Mouse (Mus musculus) heart, embryonic 10.5 days (tissue): ENCODE results near the gene Med13l. TPM values are rescaled to one million over a fixed set of nuclear protein-coding genes. Genes with fewer than 3 reads are reported as not detected.

Source experiments
- DNase-seq: peaks from one replicate; pipeline ENCODE4 v3.0.0-alpha.2; 2017; ENCODE audit warnings: low spot score
- H3K27ac ChIP-seq: fragments of 300-500 bp; sonication (generic); 2 replicates; pipeline ENCODE4 v1.5.1; 2016; ENCODE audit warnings: mild to moderate bottlenecking
- H3K27me3 ChIP-seq: fragments of 300-500 bp; sonication (generic); 2 replicates; pipeline ENCODE4 v1.6.1; 2016; ENCODE audit warnings: mild to moderate bottlenecking; ENCODE audit not compliant: poor library complexity, insufficient read depth, severe bottlenecking
- H3K36me3 ChIP-seq: fragments of 300-500 bp; sonication (generic); 2 replicates; pipeline ENCODE4 v1.6.1; 2016; ENCODE audit warnings: mild to moderate bottlenecking, moderate library complexity
- H3K4me1 ChIP-seq: fragments of 300-500 bp; sonication (generic); 2 replicates; pipeline ENCODE4 v1.6.1; 2016; ENCODE audit warnings: mild to moderate bottlenecking
- H3K4me3 ChIP-seq: fragments of 300-500 bp; sonication (generic); 2 replicates; pipeline ENCODE4 v1.5.1; 2016; ENCODE audit warnings: mild to moderate bottlenecking, moderate library complexity
- H3K9me3 ChIP-seq: fragments of 300-500 bp; sonication (generic); 2 replicates; pipeline ENCODE4 v1.6.1; 2016; ENCODE audit warnings: mild to moderate bottlenecking, moderate library complexity
- WGBS: fragments of 180-500 bp; shearing (Covaris S2); methylation state at CpG from one replicate; pipeline ENCODE4 v1.1.7; 2016; 5-methylcytosine and 5-hydroxymethylcytosine counted together
- polyA plus RNA-seq: library from polyadenylated mRNA; unstranded; fragments of >200 nt; fragmentation: Nextera tagmentation; extraction: Ambion mirVana; gene quantifications from 2 replicates; pipeline ENCODE4 v1.2.1, GENCODE M21; 2016

The Med13l gene
- polyA plus RNA-seq, 1 experiment from 2014 or later, result 10.0 TPM

- H3K36me3 ChIP-seq, result peaks cover 17% of the 10 kb centered on the region
- 83% methylated on average over 13 of the region's 13 CpGs for WGBS
- no peaks in the 10 kb centered on the region for H3K27me3 ChIP-seq
These were observed 120.4 kb downstream of the Med13l start for GRCm38 (mm10) chr5:118680853-118681252.

GRCm38 (mm10) chr5:118682007-118682406, 121.5 kb downstream of the Med13l start:
- no peaks in the 10 kb centered on the region for H3K9me3 ChIP-seq
- peaks cover 17% of the 10 kb centered on the region for H3K36me3 ChIP-seq
- 91% methylated on average over 6 of the region's 6 CpGs for WGBS
- peaks cover 32% of the 10 kb centered on the region for H3K4me1 ChIP-seq
- no peak overlapping the region for H3K27ac ChIP-seq
- DNase-seq, result no peak
- no peaks in the 10 kb centered on the region for H3K27me3 ChIP-seq
- H3K4me3 ChIP-seq, result no peak overlapping the region

More at GRCm38 (mm10) chr5:118680853-118681252, 120.4 kb downstream of the Med13l start:
- no peak for DNase-seq
- Histone ChIP-seq H3K4me3 (no peak overlapping the region), H3K4me1 (peaks cover 38% of the 10 kb centered on the region), H3K9me3 (no peaks in the 10 kb centered on the region), H3K27ac (no peak overlapping the region)

- H3K36me3 ChIP-seq, result peaks cover 17% of the 10 kb centered on the region
- no peak for DNase-seq
- 92% methylated on average over 8 of the region's 8 CpGs for WGBS
- no peaks in the 10 kb centered on the region for H3K27me3 ChIP-seq
- H3K4me1 ChIP-seq, result peaks cover 17% of the 10 kb centered on the region
- no peak overlapping the region for H3K4me3 ChIP-seq
- no peak overlapping the region for H3K27ac ChIP-seq
- H3K9me3 ChIP-seq, result no peaks in the 10 kb centered on the region
These were observed 124.7 kb downstream of the Med13l start for GRCm38 (mm10) chr5:118685145-118685544.

GRCm38 (mm10) chr5:118686021-118686420, 125.5 kb downstream of the Med13l start:
- Histone ChIP-seq H3K4me3 (no peak overlapping the region), H3K27me3 (no peaks in the 10 kb centered on the region), H3K36me3 (peaks cover 13% of the 10 kb centered on the region), H3K27ac (no peak overlapping the region), H3K9me3 (no peaks in the 10 kb centered on the region), H3K4me1 (peaks cover 11% of the 10 kb centered on the region)
- WGBS, result 90% methylated on average over 4 of the region's 4 CpGs
- DNase-seq, result no peak

GRCm38 (mm10) chr5:118688886-118689835, 128.7 kb downstream of the Med13l start:
- 83% methylated on average over 15 of the region's 15 CpGs for WGBS
- Histone ChIP-seq H3K27ac (no peak overlapping the region), H3K4me3 (no peak overlapping the region), H3K36me3 (no peaks in the 10 kb centered on the region), H3K4me1 (peaks cover 25% of the 10 kb centered on the region), H3K9me3 (no peaks in the 10 kb centered on the region), H3K27me3 (no peaks in the 10 kb centered on the region)
- no peak for DNase-seq

GRCm38 (mm10) chr5:118691025-118691709, 130.7 kb downstream of the Med13l start:
- no peak overlapping the region for H3K27ac ChIP-seq
- H3K9me3 ChIP-seq, result no peaks in the 10 kb centered on the region
- H3K4me3 ChIP-seq, result no peak overlapping the region
- no peaks in the 10 kb centered on the region for H3K36me3 ChIP-seq
- 59% methylated on average over 10 of the region's 10 CpGs for WGBS
- no peaks in the 10 kb centered on the region for H3K27me3 ChIP-seq
- H3K4me1 ChIP-seq, result peaks cover 31% of the 10 kb centered on the region
- no peak for DNase-seq

- H3K9me3 ChIP-seq, result no peaks in the 10 kb centered on the region
- H3K4me1 ChIP-seq, result peaks cover 36% of the 10 kb centered on the region
- no peaks in the 10 kb centered on the region for H3K27me3 ChIP-seq
- 43% methylated on average over 7 of the region's 7 CpGs for WGBS
- no peaks in the 10 kb centered on the region for H3K36me3 ChIP-seq
- no peak for DNase-seq
- no peak overlapping the region for H3K4me3 ChIP-seq
- no peak overlapping the region for H3K27ac ChIP-seq
These were observed 131.2 kb downstream of the Med13l start for GRCm38 (mm10) chr5:118691710-118692040.

- Histone ChIP-seq H3K36me3 (no peaks in the 10 kb centered on the region), H3K27ac (no peak overlapping the region), H3K4me1 (peaks cover 41% of the 10 kb centered on the region), H3K27me3 (no peaks in the 10 kb centered on the region), H3K9me3 (no peaks in the 10 kb centered on the region), H3K4me3 (no peak overlapping the region)
- no peak for DNase-seq
- WGBS, result 89% methylated on average over 9 of the region's 9 CpGs
These were observed 133.5 kb downstream of the Med13l start for GRCm38 (mm10) chr5:118693996-118694395.

GRCm38 (mm10) chr5:118697073-118697472, 136.6 kb downstream of the Med13l start:
- Histone ChIP-seq H3K36me3 (no peaks in the 10 kb centered on the region), H3K4me3 (no peak overlapping the region), H3K27me3 (no peaks in the 10 kb centered on the region), H3K4me1 (peaks cover 56% of the 10 kb centered on the region), H3K9me3 (no peaks in the 10 kb centered on the region), H3K27ac (no peak overlapping the region)
- WGBS, result 94% methylated on average over 7 of the region's 7 CpGs
- DNase-seq, result no peak

GRCm38 (mm10) chr5:118700978-118701377, 140.5 kb downstream of the Med13l start:
- 73% methylated on average over 4 of the region's 4 CpGs for WGBS
- no peak for DNase-seq
- H3K9me3 ChIP-seq, result no peaks in the 10 kb centered on the region
- H3K4me1 ChIP-seq, result peaks cover 74% of the 10 kb centered on the region
- H3K27me3 ChIP-seq, result no peaks in the 10 kb centered on the region
- no peak overlapping the region for H3K27ac ChIP-seq
- no peak overlapping the region for H3K4me3 ChIP-seq
- H3K36me3 ChIP-seq, result no peaks in the 10 kb centered on the region

GRCm38 (mm10) chr5:118702674-118703073, 142.2 kb downstream of the Med13l start:
- DNase-seq, result no peak
- 33% methylated on average over 9 of the region's 9 CpGs for WGBS
- Histone ChIP-seq H3K27ac (no peak overlapping the region), H3K4me1 (peaks cover 64% of the 10 kb centered on the region), H3K36me3 (no peaks in the 10 kb centered on the region), H3K27me3 (no peaks in the 10 kb centered on the region), H3K4me3 (peak overlapping the region; percentile 15; the same call in 1 of the 2 replicates), H3K9me3 (no peaks in the 10 kb centered on the region)

GRCm38 (mm10) chr5:118704148-118704547, 143.7 kb downstream of the Med13l start:
- Histone ChIP-seq H3K4me3 (no peak overlapping the region), H3K27ac (no peak overlapping the region), H3K4me1 (peaks cover 71% of the 10 kb centered on the region), H3K27me3 (no peaks in the 10 kb centered on the region), H3K36me3 (no peaks in the 10 kb centered on the region), H3K9me3 (no peaks in the 10 kb centered on the region)
- WGBS, result 78% methylated on average over 3 of the region's 3 CpGs
- DNase-seq, result no peak

GRCm38 (mm10) chr5:118704960-118705359, 144.5 kb downstream of the Med13l start:
- Histone ChIP-seq H3K4me3 (no peak overlapping the region), H3K9me3 (no peaks in the 10 kb centered on the region), H3K27me3 (no peaks in the 10 kb centered on the region), H3K27ac (no peak overlapping the region), H3K36me3 (no peaks in the 10 kb centered on the region), H3K4me1 (peaks cover 72% of the 10 kb centered on the region)
- DNase-seq, result no peak
- WGBS, result 79% methylated on average over 9 of the region's 9 CpGs
